Mouse (Mus musculus) cerebellum, adult 2 months (tissue): ENCODE measurements around the gene Dip2a.

Experiments
- CTCF ChIP-seq: fragments of 200-500 bp; IDR thresholded peaks from 2 replicates; pipeline ENCODE4 v1.5.1; 2011; ENCODE audit warnings: low read depth, mild to moderate bottlenecking, control low read depth, low read length, moderate library complexity, borderline replicate concordance; ENCODE audit not compliant: insufficient read depth
- POLR2A ChIP-seq: fragments of 200-500 bp; IDR thresholded peaks from 2 replicates; pipeline ENCODE4 v1.6.1; 2011; ENCODE audit warnings: low read length, control low read depth, borderline replicate concordance; ENCODE audit not compliant: insufficient read depth

DNA sequence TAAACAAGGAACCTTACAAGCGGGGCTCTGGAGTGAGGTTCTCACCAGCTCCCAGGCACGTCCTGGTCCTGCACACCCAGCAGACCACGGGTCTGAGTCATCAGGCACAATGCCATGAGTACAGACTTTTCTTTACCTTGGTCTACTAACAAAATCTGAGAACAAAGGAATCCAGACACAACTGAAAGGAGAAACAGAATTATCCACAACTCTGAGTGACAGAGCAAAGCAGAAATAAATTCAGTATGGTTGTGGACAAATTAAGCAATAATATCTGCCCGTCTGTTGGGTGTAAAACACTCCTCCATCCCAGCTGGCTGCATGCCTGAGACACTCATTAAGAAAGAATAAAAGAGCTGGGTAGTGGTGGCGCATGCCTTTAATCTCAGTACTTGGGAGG, 13.4 kb upstream of the Dip2a start:
- TF ChIP-seq CTCF, result no peak
- no peak for TF ChIP-seq POLR2A
